Mouse (Mus musculus) cerebral cortex, adult 2 months (tissue): ENCODE data around the gene Mcm3ap.

ENCODE experiments used
- WGBS: fragments of 180-500 bp; shearing (Covaris S2); methylation state at CpG from one replicate; pipeline ENCODE4 v1.1.7; 2018; 5-methylcytosine and 5-hydroxymethylcytosine counted together

Mcm3ap gene

DNA sequence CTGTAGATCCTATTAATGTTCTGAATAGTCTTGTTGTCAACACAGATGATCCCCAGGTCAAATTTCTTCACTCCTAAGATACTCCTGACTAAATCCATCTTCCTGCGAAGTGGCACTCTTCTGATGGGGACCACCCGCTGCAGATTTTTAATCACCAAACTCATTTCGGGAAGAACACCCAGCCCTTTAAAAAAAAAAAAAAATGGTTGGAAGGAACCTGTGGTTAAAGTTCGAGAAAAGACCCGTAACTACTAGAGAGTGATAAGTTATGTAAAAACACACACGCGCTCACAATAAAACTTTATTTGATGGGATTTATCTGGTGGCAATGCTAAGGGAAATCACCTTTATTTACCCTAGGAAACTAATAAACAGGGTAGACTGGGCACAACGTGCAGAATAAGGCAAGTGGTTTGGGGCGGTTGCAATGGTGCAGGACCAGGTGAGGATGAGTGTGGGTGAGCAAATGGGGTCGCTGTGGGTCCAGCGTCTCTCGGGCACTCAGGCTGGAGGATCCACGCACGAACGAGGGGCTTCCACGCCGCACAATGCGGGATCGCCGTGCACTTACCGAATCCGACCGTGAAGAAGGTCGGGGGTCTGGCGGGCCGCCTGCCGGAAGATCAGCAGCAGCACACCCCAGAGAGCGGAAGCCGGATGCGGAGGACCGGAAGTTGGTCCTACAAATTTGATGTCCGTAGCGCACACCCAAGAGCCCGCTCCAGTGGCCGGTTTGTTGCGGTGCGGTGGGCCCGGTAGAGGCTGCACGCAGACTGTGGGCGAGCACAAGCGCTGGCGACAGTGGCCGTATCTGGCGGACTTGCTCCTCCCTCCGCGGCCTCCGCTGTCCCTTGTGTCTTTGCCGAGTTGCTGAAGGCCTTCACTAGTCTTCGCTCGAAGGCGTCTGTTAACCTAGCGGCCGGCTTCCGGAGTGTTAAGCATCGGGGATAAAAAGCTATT, at the start of gene Mcm3ap, which contains the start of gene Ybey:
Gene Mcm3ap, plus strand, starts transcription at position 725 of the 960 bp plus-strand sequence.
Gene Ybey, minus strand, starts transcription at position 912 of the 960 bp plus-strand sequence.
- WGBS = 1% methylated on average over 55 of the region's 55 CpGs

DNA sequence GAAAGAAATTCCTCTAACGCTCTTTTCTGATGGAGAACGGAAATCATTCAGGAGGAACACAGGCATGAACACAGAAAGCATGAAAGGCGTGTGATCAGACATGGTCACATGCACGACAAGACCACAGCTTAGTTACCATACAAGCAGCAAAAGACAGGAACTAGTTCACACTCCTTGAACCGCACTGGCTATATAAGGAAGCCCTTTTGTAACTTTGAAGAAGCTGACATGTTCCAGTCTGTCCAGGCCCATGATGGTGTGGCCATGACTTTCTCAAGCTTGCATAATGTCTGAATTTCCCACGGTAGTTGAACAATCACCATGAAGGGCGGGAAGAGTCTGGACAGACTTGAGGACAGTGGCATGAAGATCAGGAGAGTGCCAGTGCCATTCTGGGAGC, 43.1 kb upstream of the Mcm3ap start:
- WGBS = 93% methylated on average over 7 of the region's 7 CpGs

DNA sequence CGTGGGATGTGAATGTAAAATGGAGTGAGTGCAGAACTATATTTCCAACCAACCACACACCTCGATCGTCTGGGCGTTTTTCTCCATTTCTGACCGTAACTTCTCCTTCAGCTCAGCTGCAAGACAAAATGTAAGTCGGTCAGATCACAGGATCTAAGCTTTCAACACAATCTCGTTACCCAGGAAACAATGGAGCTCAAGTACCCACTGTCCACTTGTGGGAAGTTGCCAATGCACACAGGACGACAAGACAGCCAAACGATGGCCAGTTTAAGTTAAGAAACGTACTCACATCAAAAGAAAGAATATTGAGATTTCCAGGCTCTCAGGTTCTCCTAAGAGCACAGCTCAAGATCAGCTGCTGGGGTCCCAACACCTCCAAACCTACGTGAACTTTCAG, 34.8 kb upstream of the Mcm3ap start:
- 91% methylated on average over 11 of the region's 11 CpGs for WGBS

DNA sequence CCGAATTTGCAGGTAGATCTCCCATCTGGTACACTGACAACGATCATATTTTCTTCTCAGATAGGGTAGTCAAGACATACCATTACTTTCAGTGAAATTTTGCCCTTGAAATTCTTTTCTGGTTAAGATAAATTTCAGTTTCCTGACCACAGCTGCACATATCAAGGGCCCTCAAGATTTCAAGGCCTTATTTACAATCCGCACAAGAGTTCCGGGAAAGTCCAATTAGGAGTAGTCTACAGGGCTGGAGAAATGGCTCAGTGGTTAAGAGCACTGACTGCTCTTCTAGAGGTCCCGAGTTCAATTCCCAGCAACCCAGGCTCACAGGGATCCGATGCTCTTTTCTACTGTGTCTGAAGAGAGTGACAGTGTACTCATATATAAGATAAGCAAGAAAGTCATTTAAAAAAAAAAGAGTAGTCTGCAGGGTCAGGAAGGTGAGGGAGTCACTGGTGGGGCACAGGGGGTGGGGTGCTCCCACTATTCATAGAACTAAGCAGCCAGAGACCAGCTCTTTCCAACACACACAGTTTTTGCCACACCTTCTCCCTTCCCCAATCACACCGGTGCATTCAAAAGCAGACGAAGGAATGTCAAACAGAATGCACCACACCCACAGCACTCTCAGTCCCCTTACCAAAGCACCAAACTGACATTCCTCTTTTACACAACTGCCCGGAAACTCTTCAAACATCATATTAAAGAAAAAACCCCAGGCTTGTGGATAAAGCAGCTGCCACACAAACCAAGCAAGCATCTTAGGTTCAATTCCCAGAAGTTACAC, 29.4 kb upstream of the Mcm3ap start:
- 95% methylated on average over 9 of the region's 9 CpGs for WGBS

DNA sequence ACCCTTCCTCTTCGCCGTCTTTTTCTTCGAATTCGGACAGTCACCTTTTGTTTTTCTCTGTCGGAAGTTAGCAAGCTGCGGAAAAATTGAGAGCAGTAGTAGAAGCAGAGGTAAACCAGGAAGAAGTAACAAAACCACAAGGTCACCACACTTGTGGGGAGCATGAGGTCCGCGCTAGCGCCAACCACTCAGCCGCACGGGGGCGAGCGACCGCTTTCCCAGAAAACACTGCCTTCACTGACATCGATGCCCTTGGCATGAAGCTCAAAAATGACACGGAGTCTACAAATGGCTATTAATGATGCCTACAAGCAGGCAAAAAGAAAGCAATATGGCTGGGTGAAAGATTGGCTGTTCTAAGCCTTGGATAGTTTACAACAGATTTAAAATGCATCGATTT, 28.4 kb upstream of the Mcm3ap start, which contains the start of gene AC141477.1:
Gene AC141477.1, minus strand, starts transcription at position 164 of the 400 bp plus-strand sequence.
- 93% methylated on average over 17 of the region's 17 CpGs for WGBS

DNA sequence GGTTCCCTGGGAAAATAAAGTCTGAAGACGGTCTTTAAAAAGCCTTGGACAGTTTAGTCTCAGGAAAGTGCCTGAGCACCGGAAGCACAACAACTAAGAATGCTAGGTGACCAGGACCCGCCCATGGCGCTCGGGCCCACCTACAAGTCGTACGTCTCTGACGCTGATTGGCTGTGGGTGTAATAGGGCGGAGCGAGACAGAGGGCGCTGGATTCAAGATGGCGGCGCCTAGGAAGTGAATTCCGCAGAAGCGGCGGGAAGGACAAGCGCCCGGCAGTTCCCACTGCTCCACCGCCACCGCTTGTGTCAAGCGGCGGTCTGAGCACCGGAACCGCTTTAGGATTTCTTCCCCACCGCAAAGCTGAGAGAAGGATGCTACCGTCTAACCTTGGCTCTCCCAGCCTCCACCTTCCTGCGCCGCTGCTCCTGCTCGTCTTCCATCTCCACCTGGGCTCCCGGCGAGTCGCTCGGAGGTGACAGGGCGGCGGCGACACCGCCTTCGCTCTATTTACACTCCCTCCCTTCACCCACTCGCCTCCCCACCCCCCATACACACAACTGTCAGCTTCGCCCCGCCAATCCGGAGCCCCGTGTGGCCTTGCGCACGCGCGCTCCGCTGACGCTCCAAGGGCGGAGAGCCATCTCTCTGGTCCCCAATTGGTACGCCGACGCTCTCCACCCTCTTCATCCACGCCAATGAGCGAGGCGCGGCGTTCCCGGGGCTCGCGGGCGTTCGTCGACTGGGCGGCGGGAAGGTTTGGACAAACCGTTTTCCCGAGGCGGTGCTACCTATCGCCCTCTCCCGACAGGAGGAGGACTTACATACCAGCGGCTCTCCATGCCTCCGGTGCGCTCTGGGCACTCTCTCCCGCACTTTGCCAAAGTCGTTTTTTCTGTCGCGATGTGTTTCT, 26.3 kb upstream of the Mcm3ap start, which contains the start of gene Pcnt:
Gene Pcnt, minus strand, starts transcription at position 609 of the 911 bp plus-strand sequence.
- WGBS = 1% methylated on average over 78 of the region's 78 CpGs

DNA sequence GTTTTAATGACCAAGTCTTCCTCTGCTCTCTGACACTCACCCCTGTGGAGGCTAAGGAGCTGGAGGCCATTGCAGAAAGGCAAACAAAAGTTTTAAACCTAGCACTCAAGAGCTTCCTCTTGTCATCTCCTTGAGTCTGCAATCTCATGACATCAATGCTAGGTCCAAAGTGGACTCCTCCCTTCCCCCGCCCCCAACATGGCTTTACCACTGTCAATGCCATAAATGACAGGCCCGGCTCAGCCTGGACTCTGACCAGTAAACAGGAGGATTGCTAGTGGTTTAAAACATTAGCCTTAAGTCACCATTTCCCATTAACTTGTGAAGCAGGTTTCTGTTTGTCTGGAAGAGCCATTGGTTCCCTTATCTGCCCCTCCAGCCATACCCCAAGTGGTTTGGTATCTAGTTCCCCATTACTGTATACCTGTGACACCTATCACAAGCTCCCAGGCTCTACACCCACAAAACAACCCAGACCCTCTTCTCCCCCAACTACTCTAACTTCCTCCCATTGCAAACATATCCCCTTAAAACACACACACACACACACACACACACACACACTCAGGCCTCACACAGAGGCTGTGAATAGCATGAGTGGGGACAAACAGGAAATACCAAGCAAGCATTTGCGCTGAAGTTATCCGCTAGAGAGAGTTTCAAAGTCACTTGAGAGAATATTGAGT, 22.6 kb upstream of the Mcm3ap start:
- WGBS = 80% methylated on average over 4 of the region's 4 CpGs

DNA sequence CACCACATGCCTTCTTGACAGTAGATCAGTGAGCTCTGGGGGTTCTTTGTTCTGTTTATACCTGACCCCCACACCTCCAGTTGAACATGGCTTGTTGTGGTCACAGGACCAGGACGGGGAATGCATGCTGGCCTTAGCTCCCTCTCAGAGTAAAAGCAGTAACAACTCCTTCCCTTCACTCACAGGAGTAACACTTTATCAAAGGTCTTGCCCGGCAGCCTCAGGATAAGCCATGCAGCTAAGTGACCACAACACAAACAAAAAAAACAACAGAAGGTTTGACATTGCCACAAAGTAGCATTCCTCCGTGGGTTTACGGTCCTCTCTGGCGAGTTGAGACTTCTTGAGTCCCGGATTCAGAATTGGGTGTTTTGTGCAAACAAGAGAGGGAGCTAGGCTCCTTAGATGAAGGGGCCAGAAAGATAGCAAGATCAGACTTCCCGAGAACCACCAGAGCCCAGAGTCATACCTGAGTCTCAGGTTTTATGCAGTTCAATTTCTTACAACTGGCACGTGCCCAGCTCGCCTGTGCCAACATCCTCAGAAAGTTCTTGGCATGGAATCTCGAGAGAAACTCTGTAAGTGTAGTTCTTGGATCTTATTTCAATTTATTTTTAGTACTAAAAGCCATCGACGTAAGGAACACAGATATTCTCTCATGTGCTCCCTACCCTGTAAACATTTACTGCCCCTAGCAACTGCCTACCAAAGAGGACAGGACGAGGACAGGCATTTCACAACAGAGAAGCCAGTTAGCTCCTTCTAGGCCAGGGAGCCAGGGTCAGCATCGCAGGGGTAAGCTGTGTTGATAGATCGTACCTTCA, 21.1 kb upstream of the Mcm3ap start:
- 63% methylated on average over 15 of the region's 15 CpGs for WGBS

DNA sequence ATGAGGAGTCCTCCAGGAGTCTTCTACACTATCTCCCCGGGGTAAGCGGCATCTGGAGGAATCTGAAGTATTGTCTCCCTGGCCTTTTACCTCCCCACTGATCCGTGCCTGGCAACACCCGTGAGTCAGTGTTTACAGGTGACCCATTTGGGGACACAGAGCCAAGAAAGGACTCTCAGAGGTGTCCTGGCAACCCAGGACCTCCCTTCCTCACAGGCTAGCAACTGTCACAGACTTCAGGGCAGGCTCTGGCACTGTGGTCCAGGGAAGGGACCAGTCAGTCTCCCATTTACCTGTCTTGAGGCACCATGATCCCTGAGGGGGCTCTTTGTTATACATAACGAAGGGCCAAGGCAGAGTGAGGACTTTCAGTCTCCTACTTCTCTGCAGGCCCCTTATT, 19.9 kb upstream of the Mcm3ap start, which contains the start of gene 2610028H24Rik:
Gene 2610028H24Rik, plus strand, starts transcription at position 231 of the 400 bp plus-strand sequence.
- 69% methylated on average over 5 of the region's 5 CpGs for WGBS

DNA sequence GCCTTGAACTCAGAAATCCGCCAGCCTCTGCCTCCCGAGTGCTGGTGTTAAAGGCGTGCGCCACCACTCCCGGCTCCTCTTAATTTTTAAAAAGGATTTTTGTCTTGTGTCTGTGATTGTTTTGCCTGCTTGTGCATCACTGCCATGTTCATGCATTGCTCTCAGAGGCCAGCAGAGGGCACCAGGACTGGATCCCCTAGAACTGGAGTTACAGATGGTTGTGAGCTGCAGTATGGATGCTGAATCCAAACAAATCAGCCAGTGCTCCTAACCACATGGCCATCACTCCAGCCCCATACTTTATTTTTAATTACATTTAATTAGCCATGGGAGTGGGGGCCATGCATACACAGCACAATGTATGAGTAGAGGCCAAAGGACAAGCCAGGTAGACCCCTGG, 13.4 kb upstream of the Mcm3ap start:
- WGBS = 50% methylated on average over 5 of the region's 5 CpGs

DNA sequence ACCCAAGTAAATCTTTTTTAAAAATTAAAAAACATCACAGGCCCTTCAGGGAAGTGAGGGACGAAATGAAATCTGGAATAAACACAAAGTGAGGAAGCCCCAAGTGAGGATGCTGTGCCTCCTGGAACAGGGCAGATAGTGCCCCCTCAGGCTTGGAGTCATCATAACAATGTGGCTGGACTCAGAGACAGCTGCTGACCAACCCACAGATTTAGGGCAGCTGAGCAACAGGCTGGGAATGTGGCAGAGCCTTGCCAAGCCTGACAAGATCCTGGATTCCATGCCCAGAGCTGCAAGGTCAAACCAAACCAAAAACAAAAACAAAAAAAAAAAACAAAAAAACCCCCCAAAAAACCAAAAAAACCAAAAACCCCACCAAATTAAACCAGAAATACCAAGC, 7.5 kb upstream of the Mcm3ap start:
- 91% methylated on average over 1 of the region's 1 CpGs for WGBS

DNA sequence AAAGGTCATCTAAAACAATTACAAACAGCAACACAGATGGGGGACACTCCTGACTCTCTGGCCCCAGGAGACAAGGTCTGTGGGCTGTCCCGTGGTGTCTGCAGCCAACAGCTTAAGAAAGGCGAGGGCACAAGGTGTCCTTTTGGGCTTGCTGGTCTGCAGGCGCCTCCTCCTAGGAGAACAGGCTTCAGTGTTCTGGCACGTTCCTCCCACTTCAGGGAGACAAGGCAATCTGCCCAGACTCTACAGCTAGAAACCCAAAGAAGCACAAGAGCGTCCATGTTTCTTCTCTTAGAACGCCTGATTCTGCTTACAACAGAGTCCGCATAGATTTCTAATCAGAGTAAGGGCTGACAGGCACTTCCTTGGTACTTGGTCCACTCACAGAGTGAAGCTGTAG, 6.4 kb upstream of the Mcm3ap start:
- WGBS = 53% methylated on average over 7 of the region's 7 CpGs

DNA sequence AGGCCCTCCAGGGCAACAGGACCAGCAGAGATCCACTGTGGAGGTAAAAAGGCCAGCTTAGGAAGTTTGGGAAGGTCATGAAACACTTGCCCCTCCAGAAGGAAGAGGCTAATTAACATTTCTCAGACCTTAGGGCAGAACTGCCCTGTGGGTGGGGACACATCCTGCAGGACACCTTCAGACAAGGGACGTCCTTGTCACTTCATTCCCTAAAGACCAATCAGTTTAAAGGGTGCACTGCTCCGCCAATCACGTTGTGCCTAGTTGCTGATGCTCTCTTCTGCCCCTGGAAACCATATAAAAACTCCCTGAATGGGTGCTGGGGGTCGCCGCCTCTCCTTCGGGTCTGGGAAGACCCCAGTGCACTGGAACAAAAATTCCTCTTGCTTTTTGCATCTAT, 6.0 kb upstream of the Mcm3ap start:
- WGBS = 93% methylated on average over 6 of the region's 6 CpGs

DNA sequence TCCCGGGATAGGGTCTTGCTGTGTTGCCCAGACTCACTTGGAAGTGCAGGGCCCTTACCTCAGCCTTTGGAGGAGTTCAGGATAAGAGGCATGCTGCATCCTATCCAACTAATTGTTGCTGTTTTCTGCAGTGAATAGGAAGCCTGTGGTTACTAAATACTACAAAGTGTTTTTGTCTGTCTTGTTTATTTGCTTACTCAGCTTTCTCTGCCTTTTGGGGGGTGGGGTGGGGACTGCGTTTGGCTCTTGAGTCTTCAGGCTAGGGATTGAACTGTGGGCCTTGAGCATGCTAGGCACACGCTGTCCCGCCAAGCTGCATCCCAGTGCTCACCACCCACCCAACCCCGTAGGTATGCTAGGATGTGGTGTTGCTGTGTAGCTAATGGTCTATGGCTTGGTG, 5.0 kb downstream of the Mcm3ap start:
- WGBS = 79% methylated on average over 5 of the region's 5 CpGs

DNA sequence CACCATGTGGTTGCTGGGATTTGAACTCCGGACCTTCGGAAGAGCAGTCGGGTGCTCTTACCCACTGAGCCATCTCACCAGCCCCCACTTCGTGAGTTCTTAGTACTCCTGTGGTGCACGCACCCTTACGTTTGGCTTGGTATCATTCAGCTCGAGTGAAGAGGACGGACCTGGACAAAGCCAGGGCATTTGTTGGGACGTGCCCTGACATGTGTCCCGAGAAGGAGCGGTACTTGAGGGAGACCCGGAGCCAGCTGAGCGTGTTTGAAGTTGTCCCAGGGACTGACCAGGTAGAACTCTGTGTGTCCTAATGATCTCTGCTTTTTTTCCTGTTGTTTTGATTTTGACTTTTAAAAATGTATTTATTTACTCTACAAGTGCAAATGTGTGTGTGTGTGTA, 12.1 kb downstream of the Mcm3ap start:
- 92% methylated on average over 13 of the region's 13 CpGs for WGBS

DNA sequence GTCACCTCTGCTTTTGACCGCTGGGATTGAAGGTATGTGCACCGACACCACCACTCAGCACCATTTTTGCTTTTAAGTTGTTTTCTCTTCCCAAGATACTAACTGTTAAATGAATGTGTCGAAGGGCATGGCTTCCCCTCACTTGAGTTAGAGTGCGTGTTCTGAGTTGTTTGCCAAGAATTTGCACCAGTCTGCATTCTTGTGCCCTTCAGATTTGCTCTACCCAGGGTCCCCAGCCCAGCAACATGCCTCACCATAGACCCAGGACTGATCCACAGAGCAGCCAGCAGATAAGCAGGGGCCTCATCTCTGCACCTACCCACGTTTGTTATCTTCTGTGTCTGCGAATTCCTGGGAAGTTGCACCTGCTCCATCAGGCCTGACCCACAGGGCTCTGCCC, 12.8 kb downstream of the Mcm3ap start:
- 94% methylated on average over 6 of the region's 6 CpGs for WGBS

DNA sequence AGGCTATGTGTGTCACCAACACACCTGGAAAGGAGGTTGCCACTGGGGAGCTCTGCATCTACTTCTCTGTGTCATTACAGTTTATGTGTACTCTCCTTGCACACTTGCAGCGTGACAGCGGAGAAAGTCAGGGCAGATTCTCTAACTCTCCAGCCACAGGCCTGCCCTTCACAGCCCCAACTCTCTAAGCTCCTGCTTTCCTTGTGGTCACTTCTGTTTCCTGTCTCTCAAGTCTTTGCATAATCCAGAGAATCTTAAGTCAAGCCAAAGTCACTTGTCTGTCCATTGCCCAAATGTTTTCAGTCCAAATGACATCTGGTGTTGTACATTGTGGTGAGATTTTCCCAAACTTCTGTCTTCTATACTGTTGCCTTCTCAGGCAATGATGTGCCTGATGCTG, 17.6 kb downstream of the Mcm3ap start:
- 98% methylated on average over 2 of the region's 2 CpGs for WGBS

DNA sequence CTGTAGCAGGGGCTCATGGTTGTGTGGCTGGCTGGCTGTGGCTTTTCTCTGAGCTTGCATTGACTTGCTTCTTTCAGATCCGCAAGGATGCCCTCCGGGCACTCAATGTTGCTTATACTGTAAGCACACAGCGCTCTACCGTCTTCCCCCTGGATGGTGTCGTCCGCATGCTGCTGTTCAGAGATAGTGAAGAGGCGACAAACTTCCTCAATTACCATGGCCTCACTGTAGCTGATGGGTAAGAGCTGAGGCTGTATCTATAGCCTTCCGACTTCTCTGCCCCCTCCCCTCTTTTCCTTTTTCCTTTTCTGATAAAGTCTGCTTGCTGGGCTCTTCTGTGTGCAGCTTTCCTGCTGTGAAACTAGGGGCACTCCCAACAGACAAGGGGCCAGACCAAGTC, 19.5 kb downstream of the Mcm3ap start:
- WGBS = 96% methylated on average over 8 of the region's 8 CpGs

DNA sequence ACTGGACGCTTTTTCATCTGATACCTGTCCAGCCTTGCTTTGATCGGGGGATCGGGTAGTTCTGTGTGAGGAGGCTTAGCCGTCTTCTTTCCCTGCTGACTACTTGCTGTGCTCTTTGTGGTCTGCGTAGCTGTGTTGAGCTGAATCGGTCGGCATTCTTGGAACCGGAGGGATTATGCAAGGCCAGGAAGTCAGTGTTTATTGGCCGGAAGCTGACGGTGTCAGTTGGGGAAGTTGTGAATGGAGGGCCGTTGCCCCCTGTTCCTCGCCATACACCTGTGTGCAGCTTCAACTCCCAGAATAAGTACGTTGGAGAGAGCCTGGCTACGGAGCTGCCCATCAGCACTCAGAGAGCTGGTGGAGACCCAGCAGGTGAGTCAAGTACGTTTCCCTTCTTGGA, 20.5 kb downstream of the Mcm3ap start:
- 83% methylated on average over 15 of the region's 15 CpGs for WGBS

DNA sequence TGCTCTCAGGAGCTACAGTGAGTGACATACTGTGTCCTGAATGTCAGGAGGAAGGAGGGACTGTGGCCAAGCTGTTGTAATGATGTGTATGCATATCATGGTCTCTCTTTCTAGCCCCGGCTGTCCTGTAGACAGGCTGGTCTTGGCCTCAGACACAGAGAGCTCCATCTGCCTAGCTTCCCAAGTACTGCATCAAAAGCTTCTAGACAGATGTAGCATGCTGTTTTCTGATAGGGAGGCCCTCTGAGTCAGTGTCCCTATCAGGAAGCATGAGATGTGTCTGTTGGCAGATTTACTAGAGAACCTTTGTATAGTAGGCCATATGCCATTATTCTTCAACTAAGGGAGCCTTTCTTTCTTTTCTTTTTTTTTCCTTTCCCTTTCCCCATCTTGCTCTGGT, 24.8 kb downstream of the Mcm3ap start:
- 68% methylated on average over 1 of the region's 1 CpGs for WGBS
